Mouse (Mus musculus): ENCODE measurements at regions not wholly inside any gene's neighbourhood (a gene's known extent, or its start where the extent isn't known, plus 50 kb on each side); places are given as distances from the start of the nearest gene placed in this dataset.

- no peak for DNase-seq (ENCODE audit: low spot score)
Observed at GRCm38 (mm10) chr4:142302724-142303120, 63.5 kb upstream of the Kazn start.

DNA sequence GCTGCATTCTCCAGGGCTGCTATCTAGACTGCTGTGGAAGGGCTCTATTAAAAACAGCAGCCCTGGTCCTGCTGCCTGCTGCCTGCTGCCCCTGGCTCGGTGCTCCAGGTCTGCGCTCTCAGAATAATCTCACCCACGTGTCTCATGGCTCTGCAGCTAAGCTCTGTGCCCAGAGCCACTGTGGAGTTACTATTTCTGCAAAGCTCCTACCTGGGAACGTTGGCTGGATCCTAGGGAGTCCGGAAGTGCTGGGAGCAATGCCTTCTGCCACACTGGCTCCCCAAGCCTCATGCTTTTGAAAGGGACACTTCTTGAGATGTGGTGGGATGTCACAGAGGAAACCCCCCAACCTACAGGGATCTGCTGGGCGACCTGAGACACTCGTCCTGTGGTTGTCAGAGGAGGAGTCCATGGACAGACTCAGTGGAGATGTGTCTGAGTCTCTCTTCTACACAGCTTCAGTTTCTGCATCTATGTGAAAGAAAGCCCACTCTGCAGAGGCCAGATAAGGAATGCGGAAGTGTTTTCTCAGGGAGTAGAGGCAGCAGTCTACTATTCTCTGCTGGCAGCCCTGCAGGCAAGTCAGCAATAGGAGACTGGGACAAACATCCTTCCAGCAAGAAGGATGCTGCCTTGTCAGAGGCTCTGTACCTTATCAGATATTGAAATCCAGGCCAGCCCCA is 63.0 kb upstream of the Kazn start:
- no peak for DNase-seq (ENCODE audit: low spot score)

DNA sequence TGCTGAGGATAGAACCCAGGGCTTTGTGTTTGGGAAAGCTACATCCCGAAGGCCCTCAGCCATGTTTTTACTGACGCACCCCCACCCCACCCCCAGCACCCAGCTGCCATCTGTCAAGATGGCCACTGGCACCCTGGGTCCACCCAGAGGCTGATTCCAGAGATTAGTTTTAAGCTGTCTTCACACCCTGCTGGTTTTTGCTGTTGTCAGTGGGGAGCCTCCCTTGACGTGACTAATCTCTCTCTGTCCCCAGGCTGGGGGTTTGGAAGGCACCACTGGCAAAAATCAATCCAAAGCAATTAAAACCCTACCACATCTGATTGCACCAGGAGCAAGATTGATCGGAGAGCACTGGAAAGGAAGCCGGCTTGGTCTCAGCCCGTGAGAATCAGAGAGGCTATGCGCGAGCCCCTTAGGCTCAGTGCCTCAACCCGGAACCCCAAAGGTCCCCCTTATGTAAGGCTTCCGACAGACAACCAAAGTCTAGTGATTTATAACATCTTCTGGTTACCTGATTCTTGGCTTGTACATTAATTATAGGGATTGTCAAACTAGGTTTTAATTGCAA is 59.7 kb upstream of the Kazn start:
- no peak for DNase-seq (ENCODE audit: low spot score)

- DNase-seq (ENCODE audit: low spot score): no peak
Observed at GRCm38 (mm10) chr4:142292760-142293159, 53.6 kb upstream of the Kazn start.

DNA sequence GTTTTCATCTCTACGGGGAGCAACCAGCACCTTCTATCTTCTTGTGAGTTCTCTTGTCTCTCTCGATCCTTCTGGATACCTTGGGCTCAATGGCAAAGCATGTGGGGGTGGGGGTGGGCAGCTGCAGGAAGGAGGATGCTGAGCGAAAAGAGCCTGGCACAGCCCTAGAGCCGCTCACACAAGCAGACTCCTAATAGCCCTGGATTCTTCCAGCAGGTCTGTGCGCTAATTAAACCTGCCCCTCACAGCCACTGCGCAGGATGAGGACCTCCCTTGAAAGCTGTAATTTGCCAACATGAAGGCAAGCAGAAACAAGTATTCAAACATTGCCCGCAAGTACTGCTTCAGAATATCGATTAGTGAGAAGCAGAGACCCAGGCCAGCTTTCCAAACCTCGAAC is 53.1 kb upstream of the Kazn start:
- no peak for DNase-seq (ENCODE audit: low spot score)

DNA sequence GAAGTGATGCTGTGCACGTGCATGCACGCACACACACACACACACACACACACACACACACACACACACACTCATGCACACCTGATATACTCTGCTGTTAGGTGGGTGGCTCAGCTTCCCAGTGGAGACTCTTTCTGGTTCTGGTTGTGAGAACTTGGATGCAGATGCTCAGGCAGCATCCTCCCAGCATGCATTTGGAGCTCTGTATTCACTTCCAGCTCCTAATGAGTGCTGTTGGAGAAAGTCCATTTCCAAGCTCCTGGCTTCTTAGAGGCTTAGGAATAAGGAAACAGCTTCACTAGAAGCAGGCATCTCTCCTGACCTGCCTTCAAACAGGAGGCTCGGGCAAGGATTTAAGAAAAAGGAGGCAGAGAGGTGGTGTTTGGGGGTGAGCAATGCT is 52.2 kb upstream of the Kazn start:
- no peak for DNase-seq (ENCODE audit: low spot score)
